10 mouse cellular contexts compared by ENCODE assay signal in the genomic region with DNA sequence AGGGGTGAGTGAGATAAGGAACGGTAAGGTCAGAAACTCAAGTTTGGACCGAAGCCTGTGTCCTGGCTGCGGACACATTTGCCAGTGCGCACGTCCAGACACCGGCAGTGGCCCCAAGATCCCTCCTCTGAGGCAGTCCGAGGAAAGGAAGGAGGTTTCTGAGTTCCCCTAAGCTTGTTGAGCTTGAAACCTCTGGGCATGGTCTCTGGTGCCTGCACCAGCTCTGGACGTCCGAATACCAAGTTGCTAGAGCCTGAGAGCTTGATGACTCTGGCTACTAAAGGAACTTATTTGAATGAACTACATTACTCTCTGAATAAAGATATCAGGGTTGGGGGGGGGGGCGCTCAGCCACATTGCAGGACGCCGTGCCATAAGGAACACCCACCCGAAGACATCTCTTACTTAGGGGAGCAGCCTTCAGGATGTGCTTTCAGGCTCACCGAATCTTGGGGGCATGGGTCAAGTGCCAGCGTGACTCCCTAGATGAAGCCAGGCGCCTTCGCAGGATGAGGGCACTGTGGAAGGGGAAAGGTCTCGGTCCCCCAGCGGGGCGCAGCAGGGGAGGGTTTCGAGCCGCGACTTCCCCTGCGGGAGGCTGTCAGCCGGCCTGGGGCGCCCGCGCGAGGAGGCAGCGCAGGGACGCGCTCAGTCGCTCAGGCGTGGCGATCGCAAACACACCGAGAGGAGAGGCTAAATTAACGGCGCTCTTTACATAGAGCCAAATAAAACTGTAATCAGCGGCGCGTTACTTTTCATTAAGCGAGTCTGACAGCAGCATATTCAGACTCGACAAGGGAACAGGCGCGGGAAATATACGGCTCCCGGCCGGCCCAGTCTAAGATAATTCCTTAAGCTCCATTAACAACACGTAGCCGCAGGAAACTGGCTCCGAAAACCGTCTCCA. TPM values are rescaled to one million over a fixed set of nuclear protein-coding genes. Genes with fewer than 3 reads are reported as not detected.
DNase-seq lines count a peak whose midpoint lies in the region; ATAC-seq lines count a peak whose summit lies in the region.
"Had no signal": no experiment of that assay in that cellular context is flagged by ENCODE, and none has a peak within 500 bp of the region (broad histone marks: within the 10 kb centered on the region; RNA-seq: fewer than 3 reads in every experiment).

No protein-coding gene starts in this region.

- no peak for ATAC-seq in heart, embryonic 11.5 days (replicated peaks; ENCODE audit: insufficient number of reproducible peaks, low FRiP score, low TSS enrichment)
- ATAC-seq in hindbrain, embryonic 13.5 days (ENCODE audit: low FRiP score), result peak; percentile 59
- 0 out of 2 replicates have a peak, but pooled peaks have one; percentile 33 for ATAC-seq in midbrain, embryonic 16.5 days

- peaks cover 46% of the 10 kb centered on the region for H3K4me1 ChIP-seq in heart, embryonic 11.5 days (ENCODE audit: control insufficient read depth, insufficient read depth, low read length)
- H3K4me1 ChIP-seq in hindbrain, embryonic 13.5 days (replicated peaks), result peaks cover 32% of the 10 kb centered on the region
- H3K4me1 ChIP-seq in midbrain, embryonic 16.5 days (ENCODE audit: control insufficient read depth, insufficient read depth, low read length), result peaks cover 20% of the 10 kb centered on the region

- no peaks in the 10 kb centered on the region for H3K9me3 ChIP-seq in heart, embryonic 11.5 days (replicated peaks; ENCODE audit: control insufficient read depth, low read length)
- no peaks in the 10 kb centered on the region for H3K9me3 ChIP-seq in hindbrain, embryonic 13.5 days
- no peaks in the 10 kb centered on the region for H3K9me3 ChIP-seq in midbrain, embryonic 16.5 days (replicated peaks; ENCODE audit: control insufficient read depth, low read length, poor library complexity, severe bottlenecking)

- H3K27me3 ChIP-seq in heart, embryonic 11.5 days (ENCODE audit: control insufficient read depth, insufficient read depth, low read length), result peaks cover 69% of the 10 kb centered on the region
- peaks cover 99% of the 10 kb centered on the region for H3K27me3 ChIP-seq in hindbrain, embryonic 13.5 days
- H3K27me3 ChIP-seq in midbrain, embryonic 16.5 days (ENCODE audit: control insufficient read depth, insufficient read depth, low read depth, low read length), result peaks cover 65% of the 10 kb centered on the region

- peak overlapping the region; percentile 74 for H3K27ac ChIP-seq in heart, embryonic 11.5 days (ENCODE audit: low read depth, low read length)
- no peak overlapping the region for H3K27ac ChIP-seq in hindbrain, embryonic 13.5 days
- no peak overlapping the region for H3K27ac ChIP-seq in midbrain, embryonic 16.5 days (ENCODE audit: low read length)

- peak overlapping the region; percentile 68 for H3K4me2 ChIP-seq in heart, embryonic 11.5 days
- H3K4me2 ChIP-seq in hindbrain, embryonic 13.5 days, result peak overlapping the region; percentile 60
- H3K4me2 ChIP-seq in midbrain, embryonic 16.5 days (ENCODE audit: low read length), result peak overlapping the region; percentile 70

- intact Hi-C loops in heart, postnatal 14 days (cut with DNase I), result no loop called here

- H3K4me3 ChIP-seq in heart, embryonic 11.5 days (ENCODE audit: low read depth, low read length), result peak overlapping the region; percentile 37
- peak overlapping the region; percentile 34 for H3K4me3 ChIP-seq in hindbrain, embryonic 13.5 days
- H3K4me3 ChIP-seq in midbrain, embryonic 16.5 days (ENCODE audit: low read depth, low read length), result peak overlapping the region; percentile 31
- H3K4me3 ChIP-seq: myocyte had no signal

- no peak for DNase-seq in heart, postnatal 14 days
- DNase-seq in embryo, embryonic 11 days, result peak; percentile 57
- DNase-seq in adrenal gland, adult 2 months, result no peak
- DNase-seq in adrenal gland, postnatal 36 days, result no peak
- no peak for DNase-seq in ovary, postnatal 10 days (ENCODE audit: low spot score)

- peak overlapping the region; percentile 78 for H3K9ac ChIP-seq in heart, embryonic 11.5 days (ENCODE audit: low read depth, low read length)
- peak overlapping the region; percentile 39; the same call in 1 of the 2 replicates for H3K9ac ChIP-seq in hindbrain, embryonic 13.5 days
- H3K9ac ChIP-seq in midbrain, embryonic 16.5 days (ENCODE audit: low read depth, low read length), result 0 out of 2 replicates have a peak overlapping the region, but pooled peaks have one; percentile 31

- WGBS in heart, embryonic 11.5 days (ENCODE audit: insufficient replicate concordance), result under 1% methylated on average over 53 of the region's 53 CpGs
- WGBS in hindbrain, embryonic 13.5 days, result 1% methylated on average over 53 of the region's 53 CpGs
- 0% methylated on average over 53 of the region's 53 CpGs for WGBS in midbrain, embryonic 16.5 days

- no peaks in the 10 kb centered on the region for H3K36me3 ChIP-seq in heart, embryonic 11.5 days (ENCODE audit: control insufficient read depth, insufficient read depth, low read length)
- H3K36me3 ChIP-seq in hindbrain, embryonic 13.5 days, result no peaks in the 10 kb centered on the region
- no peaks in the 10 kb centered on the region for H3K36me3 ChIP-seq in midbrain, embryonic 16.5 days (ENCODE audit: control insufficient read depth, insufficient read depth, low read length)

RNA-seq across cellular contexts. Expression of gene Irx4, which starts 11.3 kb away (rescaled TPM):
- 39.2 and 45.9 TPM in 2 replicates for polyA plus RNA-seq in heart, embryonic 11.5 days (2014; fragmentation: Nextera tagmentation; extraction: Ambion mirVana)
- 10 to 100 TPM; 24.5 to 27.7 TPM for total RNA-seq in heart, postnatal 14 days (2021)
- polyA plus RNA-seq in hindbrain, embryonic 13.5 days (2015; fragmentation: Nextera tagmentation; extraction: Ambion mirVana), result 5.8 and 7.3 TPM in 2 replicates
- polyA plus RNA-seq in midbrain, embryonic 16.5 days (2015; fragmentation: Nextera tagmentation; extraction: Ambion mirVana), result 0.87 and 1.4 TPM in 2 replicates
- total RNA-seq in adrenal gland, adult 2 months (2021), result not detected
- 0.06 TPM in 1 of 2 replicates, not detected in the other for polyA plus RNA-seq in adrenal gland, adult 2 months (2012; rRNA removed)
- not detected for total RNA-seq in adrenal gland, postnatal 36 days (2021)
- polyA plus RNA-seq: C2C12, myocyte had no signal

RNA-seq across cellular contexts. Expression of gene Mrpl36, which starts 56.7 kb away (rescaled TPM):
- polyA plus RNA-seq in heart, embryonic 11.5 days (2014; fragmentation: Nextera tagmentation; extraction: Ambion mirVana), result 155 and 170 TPM in 2 replicates
- 10 to 100 TPM; 41.8 to 42.8 TPM for total RNA-seq in heart, postnatal 14 days (2021)
- polyA plus RNA-seq in hindbrain, embryonic 13.5 days (2015; fragmentation: Nextera tagmentation; extraction: Ambion mirVana), result 86.9 and 96.8 TPM in 2 replicates
- polyA plus RNA-seq in midbrain, embryonic 16.5 days (2015; fragmentation: Nextera tagmentation; extraction: Ambion mirVana), result 73.0 and 79.7 TPM in 2 replicates
- total RNA-seq in adrenal gland, adult 2 months (2021), result 10 to 100 TPM; 54.1 to 77.7 TPM
- 209 and 212 TPM in 2 replicates for polyA plus RNA-seq in adrenal gland, adult 2 months (2012; rRNA removed)
- total RNA-seq in adrenal gland, postnatal 36 days (2021), result 10 to 100 TPM; 62.3 to 68.9 TPM

RNA-seq across cellular contexts. Expression of gene Ndufs6, which starts 56.8 kb away (rescaled TPM):
- 545 and 546 TPM in 2 replicates for polyA plus RNA-seq in heart, embryonic 11.5 days (2014; fragmentation: Nextera tagmentation; extraction: Ambion mirVana)
- total RNA-seq in heart, postnatal 14 days (2021), result 1,000 to 10,000 TPM; 1,008 to 1,014 TPM
- polyA plus RNA-seq in hindbrain, embryonic 13.5 days (2015; fragmentation: Nextera tagmentation; extraction: Ambion mirVana), result 370 and 384 TPM in 2 replicates
- 372 and 392 TPM in 2 replicates for polyA plus RNA-seq in midbrain, embryonic 16.5 days (2015; fragmentation: Nextera tagmentation; extraction: Ambion mirVana)
- total RNA-seq in adrenal gland, adult 2 months (2021), result 100 to 1,000 TPM; 247 to 296 TPM
- polyA plus RNA-seq in adrenal gland, adult 2 months (2012; rRNA removed), result 17.4 and 19.1 TPM in 2 replicates
- total RNA-seq in adrenal gland, postnatal 36 days (2021), result 100 to 1,000 TPM; 240 to 275 TPM

Comparison
In these comparisons a context has a peak if more than half of its experiments do, and no peak if none do; other contexts are left out.
1. RNA of gene Ndufs6, which starts 56.8 kb away (polyA plus RNA-seq): 545 to 546 TPM in heart, embryonic 11.5 days, 372 to 392 TPM in midbrain, embryonic 16.5 days and 370 to 384 TPM in hindbrain, embryonic 13.5 days; 17.4 to 19.1 TPM in adrenal gland, adult 2 months; every median in the first group is over 10 times any median in the second.
2. Peak in every context shown above with its lines, with median percentiles within 50 percentile points of each other: H3K4me2 ChIP-seq, H3K4me3 ChIP-seq and H3K9ac ChIP-seq.